Mouse (Mus musculus): ENCODE data around the gene Jun.

Jun gene

GRCm38 (mm10) chr4:95052025-95052899, at the start of gene Jun:
Gene Jun (minus strand): TSS chr4:95052222.
- DNase-seq = peak; percentile 100

- no peak for DNase-seq
These were observed 49.7 kb upstream of the Jun start for GRCm38 (mm10) chr4:95101684-95102083.

GRCm38 (mm10) chr4:95100694-95101093, 48.7 kb upstream of the Jun start:
- no peak for DNase-seq

- no peak for DNase-seq
These were observed 47.4 kb upstream of the Jun start for GRCm38 (mm10) chr4:95099373-95099772.

- DNase-seq = no peak
These were observed 46.7 kb upstream of the Jun start for GRCm38 (mm10) chr4:95098722-95099097.

- DNase-seq = no peak
These were observed 46.1 kb upstream of the Jun start for GRCm38 (mm10) chr4:95097942-95098721.

- DNase-seq = no peak
These were observed 44.7 kb upstream of the Jun start for GRCm38 (mm10) chr4:95096731-95097130.

- DNase-seq = no peak
These were observed 43.9 kb upstream of the Jun start for GRCm38 (mm10) chr4:95095911-95096310.

- no peak for DNase-seq
These were observed 43.3 kb upstream of the Jun start for GRCm38 (mm10) chr4:95095355-95095754.

GRCm38 (mm10) chr4:95094700-95095113, 42.7 kb upstream of the Jun start:
- peak in 1 of 2 experiments; percentile 56 for DNase-seq

- DNase-seq = no peak
These were observed 41.6 kb upstream of the Jun start for GRCm38 (mm10) chr4:95093615-95094014.

- DNase-seq = no peak
These were observed 40.5 kb upstream of the Jun start for GRCm38 (mm10) chr4:95092516-95092915.

- DNase-seq = no peak
These were observed 39.5 kb upstream of the Jun start for GRCm38 (mm10) chr4:95091536-95091935.

GRCm38 (mm10) chr4:95089968-95090367, 37.9 kb upstream of the Jun start:
- DNase-seq = no peak

- no peak for DNase-seq
These were observed 37.0 kb upstream of the Jun start for GRCm38 (mm10) chr4:95089053-95089452.

- DNase-seq = no peak
These were observed 31.9 kb upstream of the Jun start for GRCm38 (mm10) chr4:95083957-95084356.

GRCm38 (mm10) chr4:95083191-95083729, 31.2 kb upstream of the Jun start:
- no peak for DNase-seq

GRCm38 (mm10) chr4:95082481-95083088, 30.6 kb upstream of the Jun start:
- peak; percentile 65 to 67 for DNase-seq

GRCm38 (mm10) chr4:95081632-95082031, 29.6 kb upstream of the Jun start:
- DNase-seq = no peak

GRCm38 (mm10) chr4:95078625-95079024, 26.6 kb upstream of the Jun start:
- no peak for DNase-seq

- DNase-seq = no peak
These were observed 24.3 kb upstream of the Jun start for GRCm38 (mm10) chr4:95076279-95076678.

GRCm38 (mm10) chr4:95075591-95076002, 23.6 kb upstream of the Jun start:
- no peak for DNase-seq

GRCm38 (mm10) chr4:95074319-95074718, 22.3 kb upstream of the Jun start:
- no peak for DNase-seq

All from kidney, adult 8-10 months (tissue).